Mouse (Mus musculus): ENCODE results near the gene 4933405O20Rik. TPM values are rescaled to one million over a fixed set of nuclear protein-coding genes. Genes with fewer than 3 reads are reported as not detected.

4933405O20Rik gene
- not detected in 2 replicates for polyA plus RNA-seq (2014; fragmentation: Nextera tagmentation; extraction: Ambion mirVana)

GRCm38 (mm10) chr7:50598890-50599289 is at the start of gene 4933405O20Rik:
Gene 4933405O20Rik (plus strand): TSS chr7:50599190.
- WGBS = 80% methylated on average over 3 of the region's 3 CpGs
- no peak within 1 kb of the TSS for H3K4me2 ChIP-seq (ENCODE audit: low read length)
- DNase-seq = no peak

GRCm38 (mm10) chr7:50549572-50549971 is 49.4 kb upstream of the 4933405O20Rik start:
- Histone ChIP-seq H3K9ac (replicated peaks; ENCODE audit: low read length) (no peak overlapping the region), H3K4me1 (ENCODE audit: control insufficient read depth, insufficient read depth, low read length) (no peaks in the 10 kb centered on the region), H3K9me3 (ENCODE audit: control insufficient read depth, low read length) (no peaks in the 10 kb centered on the region), H3K27ac (replicated peaks; ENCODE audit: low read depth, low read length) (no peak overlapping the region), H3K27me3 (ENCODE audit: control insufficient read depth, insufficient read depth, low read length) (no peaks in the 10 kb centered on the region), H3K4me2 (ENCODE audit: low read length) (no peak overlapping the region), H3K4me3 (replicated peaks; ENCODE audit: low read depth, low read length) (no peak overlapping the region), H3K36me3 (ENCODE audit: control insufficient read depth, insufficient read depth, low read length) (no peaks in the 10 kb centered on the region)
- ATAC-seq (ENCODE audit: low FRiP score, low TSS enrichment) (no peak), DNase-seq (no peak)
- 83% methylated on average over 3 of the region's 3 CpGs for WGBS

More at GRCm38 (mm10) chr7:50598890-50599289, at the start of gene 4933405O20Rik:
- no peaks in the 10 kb centered on the region for H3K9me3 ChIP-seq (ENCODE audit: control insufficient read depth, low read length)
- no peak within 1 kb of the TSS for H3K4me3 ChIP-seq (replicated peaks; ENCODE audit: low read depth, low read length)
- no peaks in the 10 kb centered on the region for H3K36me3 ChIP-seq (ENCODE audit: control insufficient read depth, insufficient read depth, low read length)
- H3K4me1 ChIP-seq (ENCODE audit: control insufficient read depth, insufficient read depth, low read length) = no peaks in the 10 kb centered on the region
- no peaks in the 10 kb centered on the region for H3K27me3 ChIP-seq (ENCODE audit: control insufficient read depth, insufficient read depth, low read length)
- ATAC-seq (ENCODE audit: low FRiP score, low TSS enrichment) = no peak
- no peak within 1 kb of the TSS for H3K9ac ChIP-seq (replicated peaks; ENCODE audit: low read length)
- H3K27ac ChIP-seq (replicated peaks; ENCODE audit: low read depth, low read length) = no peak within 1 kb of the TSS

GRCm38 (mm10) chr7:50551426-50551825 is 47.6 kb upstream of the 4933405O20Rik start:
- Histone ChIP-seq H3K27me3 (ENCODE audit: control insufficient read depth, insufficient read depth, low read length) (no peaks in the 10 kb centered on the region), H3K4me1 (ENCODE audit: control insufficient read depth, insufficient read depth, low read length) (no peaks in the 10 kb centered on the region), H3K27ac (replicated peaks; ENCODE audit: low read depth, low read length) (no peak overlapping the region), H3K36me3 (ENCODE audit: control insufficient read depth, insufficient read depth, low read length) (no peaks in the 10 kb centered on the region), H3K4me3 (replicated peaks; ENCODE audit: low read depth, low read length) (no peak overlapping the region), H3K9me3 (ENCODE audit: control insufficient read depth, low read length) (no peaks in the 10 kb centered on the region), H3K9ac (replicated peaks; ENCODE audit: low read length) (no peak overlapping the region), H3K4me2 (ENCODE audit: low read length) (no peak overlapping the region)
- ATAC-seq (ENCODE audit: low FRiP score, low TSS enrichment) = no peak
- no peak for DNase-seq
- 73% methylated on average over 4 of the region's 4 CpGs for WGBS

GRCm38 (mm10) chr7:50562708-50563107 is 36.3 kb upstream of the 4933405O20Rik start:
- no peak for DNase-seq
- no peak overlapping the region for H3K4me3 ChIP-seq (replicated peaks; ENCODE audit: low read depth, low read length)
- H3K36me3 ChIP-seq (ENCODE audit: control insufficient read depth, insufficient read depth, low read length) = no peaks in the 10 kb centered on the region
- no peaks in the 10 kb centered on the region for H3K4me1 ChIP-seq (ENCODE audit: control insufficient read depth, insufficient read depth, low read length)
- H3K9me3 ChIP-seq (ENCODE audit: control insufficient read depth, low read length) = no peaks in the 10 kb centered on the region
- no peak overlapping the region for H3K9ac ChIP-seq (replicated peaks; ENCODE audit: low read length)
- H3K4me2 ChIP-seq (ENCODE audit: low read length) = no peak overlapping the region
- no peak for ATAC-seq (ENCODE audit: low FRiP score, low TSS enrichment)
- WGBS = 82% methylated on average over 3 of the region's 3 CpGs
- H3K27me3 ChIP-seq (ENCODE audit: control insufficient read depth, insufficient read depth, low read length) = no peaks in the 10 kb centered on the region
- no peak overlapping the region for H3K27ac ChIP-seq (replicated peaks; ENCODE audit: low read depth, low read length)

GRCm38 (mm10) chr7:50573841-50574240 is 25.1 kb upstream of the 4933405O20Rik start:
- DNase-seq (peak; percentile 41), ATAC-seq (ENCODE audit: low FRiP score, low TSS enrichment) (no peak)
- Histone ChIP-seq H3K9ac (replicated peaks; ENCODE audit: low read length) (no peak overlapping the region), H3K4me3 (replicated peaks; ENCODE audit: low read depth, low read length) (no peak overlapping the region), H3K4me1 (ENCODE audit: control insufficient read depth, insufficient read depth, low read length) (no peaks in the 10 kb centered on the region), H3K9me3 (ENCODE audit: control insufficient read depth, low read length) (no peaks in the 10 kb centered on the region), H3K27me3 (ENCODE audit: control insufficient read depth, insufficient read depth, low read length) (no peaks in the 10 kb centered on the region), H3K27ac (replicated peaks; ENCODE audit: low read depth, low read length) (no peak overlapping the region), H3K4me2 (ENCODE audit: low read length) (no peak overlapping the region), H3K36me3 (ENCODE audit: control insufficient read depth, insufficient read depth, low read length) (no peaks in the 10 kb centered on the region)
- WGBS = 66% methylated on average over 7 of the region's 7 CpGs

GRCm38 (mm10) chr7:50588642-50589424 is 10.2 kb upstream of the 4933405O20Rik start:
- Histone ChIP-seq H3K27me3 (ENCODE audit: control insufficient read depth, insufficient read depth, low read length) (no peaks in the 10 kb centered on the region), H3K27ac (replicated peaks; ENCODE audit: low read depth, low read length) (no peak overlapping the region), H3K36me3 (ENCODE audit: control insufficient read depth, insufficient read depth, low read length) (no peaks in the 10 kb centered on the region), H3K9ac (replicated peaks; ENCODE audit: low read length) (no peak overlapping the region), H3K4me2 (ENCODE audit: low read length) (no peak overlapping the region), H3K4me3 (replicated peaks; ENCODE audit: low read depth, low read length) (no peak overlapping the region), H3K9me3 (ENCODE audit: control insufficient read depth, low read length) (no peaks in the 10 kb centered on the region), H3K4me1 (ENCODE audit: control insufficient read depth, insufficient read depth, low read length) (peaks cover 2% of the 10 kb centered on the region; the same call in 1 of the 2 replicates)
- DNase-seq (peak; percentile 45), ATAC-seq (ENCODE audit: low FRiP score, low TSS enrichment) (peak; percentile 27; the same call in 1 of the 2 replicates)
- WGBS = 27% methylated on average over 8 of the region's 8 CpGs

GRCm38 (mm10) chr7:50614101-50614500 is 15.1 kb downstream of the 4933405O20Rik start:
- no peaks in the 10 kb centered on the region for H3K36me3 ChIP-seq (ENCODE audit: control insufficient read depth, insufficient read depth, low read length)
- no peaks in the 10 kb centered on the region for H3K27me3 ChIP-seq (ENCODE audit: control insufficient read depth, insufficient read depth, low read length)
- DNase-seq = peak; percentile 42
- H3K4me3 ChIP-seq (replicated peaks; ENCODE audit: low read depth, low read length) = no peak overlapping the region
- no peaks in the 10 kb centered on the region for H3K4me1 ChIP-seq (ENCODE audit: control insufficient read depth, insufficient read depth, low read length)
- H3K9ac ChIP-seq (replicated peaks; ENCODE audit: low read length) = no peak overlapping the region
- 45% methylated on average over 2 of the region's 2 CpGs for WGBS
- H3K4me2 ChIP-seq (ENCODE audit: low read length) = no peak overlapping the region
- no peak for ATAC-seq (ENCODE audit: low FRiP score, low TSS enrichment)
- H3K27ac ChIP-seq (replicated peaks; ENCODE audit: low read depth, low read length) = no peak overlapping the region
- no peaks in the 10 kb centered on the region for H3K9me3 ChIP-seq (ENCODE audit: control insufficient read depth, low read length)

GRCm38 (mm10) chr7:50629186-50629585 is 30.2 kb downstream of the 4933405O20Rik start:
- DNase-seq (no peak), ATAC-seq (ENCODE audit: low FRiP score, low TSS enrichment) (no peak)
- Histone ChIP-seq H3K9ac (replicated peaks; ENCODE audit: low read length) (no peak overlapping the region), H3K4me2 (ENCODE audit: low read length) (no peak overlapping the region), H3K9me3 (ENCODE audit: control insufficient read depth, low read length) (no peaks in the 10 kb centered on the region), H3K36me3 (ENCODE audit: control insufficient read depth, insufficient read depth, low read length) (no peaks in the 10 kb centered on the region), H3K27ac (replicated peaks; ENCODE audit: low read depth, low read length) (no peak overlapping the region), H3K4me3 (replicated peaks; ENCODE audit: low read depth, low read length) (no peak overlapping the region), H3K27me3 (ENCODE audit: control insufficient read depth, insufficient read depth, low read length) (no peaks in the 10 kb centered on the region), H3K4me1 (ENCODE audit: control insufficient read depth, insufficient read depth, low read length) (no peaks in the 10 kb centered on the region)
- WGBS = 58% methylated on average over 3 of the region's 3 CpGs

GRCm38 (mm10) chr7:50633147-50633546 is 34.2 kb downstream of the 4933405O20Rik start:
- Histone ChIP-seq H3K4me2 (ENCODE audit: low read length) (no peak overlapping the region), H3K9ac (replicated peaks; ENCODE audit: low read length) (no peak overlapping the region), H3K4me3 (replicated peaks; ENCODE audit: low read depth, low read length) (no peak overlapping the region), H3K9me3 (ENCODE audit: control insufficient read depth, low read length) (no peaks in the 10 kb centered on the region), H3K27me3 (ENCODE audit: control insufficient read depth, insufficient read depth, low read length) (no peaks in the 10 kb centered on the region), H3K27ac (replicated peaks; ENCODE audit: low read depth, low read length) (no peak overlapping the region), H3K4me1 (ENCODE audit: control insufficient read depth, insufficient read depth, low read length) (no peaks in the 10 kb centered on the region), H3K36me3 (ENCODE audit: control insufficient read depth, insufficient read depth, low read length) (no peaks in the 10 kb centered on the region)
- WGBS = 37% methylated on average over 2 of the region's 2 CpGs
- no peak for DNase-seq
- no peak for ATAC-seq (ENCODE audit: low FRiP score, low TSS enrichment)
